Mouse (Mus musculus) myocyte (in vitro differentiated cells): ENCODE measurements around the gene Nell1. TPM values are rescaled to one million over a fixed set of nuclear protein-coding genes. Genes with fewer than 3 reads are reported as not detected.

Experiments used
- H3K27me3 ChIP-seq: one replicate; pipeline ENCODE4 v1.6.1; 2011; ENCODE audit not compliant: control insufficient read depth, insufficient read depth, insufficient read length
- H3K36me3 ChIP-seq: one replicate; pipeline ENCODE4 v1.6.1; 2011; ENCODE audit not compliant: control insufficient read depth, insufficient read depth
- H3K4me2 ChIP-seq: one replicate; pipeline ENCODE4 v1.6.1; 2011; ENCODE audit warnings: low read depth, control low read depth
- H3K4me3 ChIP-seq: one replicate; pipeline ENCODE4 v1.5.1; 2011; ENCODE audit warnings: mild to moderate bottlenecking, control low read depth, moderate library complexity
- H3K79me2 ChIP-seq: one replicate; pipeline ENCODE4 v1.6.1; 2011; ENCODE audit not compliant: control insufficient read depth, insufficient read depth
- H3ac ChIP-seq: one replicate; pipeline ENCODE4 v1.6.1; 2011; ENCODE audit not compliant: control insufficient read depth, insufficient read length
- CEBPB ChIP-seq: IDR thresholded peaks from 2 replicates; pipeline ENCODE4 v1.6.1; 2011; ENCODE audit warnings: mild to moderate bottlenecking, moderate library complexity; ENCODE audit not compliant: poor library complexity, insufficient read depth, severe bottlenecking
- E2F4 ChIP-seq: IDR thresholded peaks from one replicate; pipeline ENCODE4 v1.6.1; 2011; ENCODE audit warnings: mild to moderate bottlenecking, control low read depth, moderate library complexity; ENCODE audit not compliant: insufficient read depth
- MYOG ChIP-seq, 3 experiments: IDR thresholded peaks; one replicate each; pipeline ENCODE4 v1.6.1; 2011; ENCODE audit warnings: control low read depth in 2 of 3, low read depth in 2 of 3, mild to moderate bottlenecking in 2 of 3; ENCODE audit not compliant: insufficient read length in 2 of 3, control insufficient read depth in 1 of 3, insufficient read depth in 1 of 3
- POLR2A ChIP-seq: IDR thresholded peaks from one replicate; pipeline ENCODE4 v1.6.1; 2011; ENCODE audit warnings: low read depth, mild to moderate bottlenecking, control low read depth, moderate library complexity; ENCODE audit not compliant: insufficient read length
- POLR2AphosphoS2 ChIP-seq: IDR thresholded peaks from one replicate; pipeline ENCODE4 v1.6.1; 2011; ENCODE audit warnings: low read depth, control low read depth; ENCODE audit not compliant: insufficient read length
- REST ChIP-seq: IDR thresholded peaks from one replicate; pipeline ENCODE4 v1.6.1; 2011; ENCODE audit warnings: mild to moderate bottlenecking, control low read depth, moderate library complexity; ENCODE audit not compliant: insufficient read depth, insufficient read length
- SRF ChIP-seq: IDR thresholded peaks from one replicate; pipeline ENCODE4 v1.6.1; 2011; ENCODE audit warnings: low read depth; ENCODE audit not compliant: control insufficient read depth, insufficient read length
- TCF3 ChIP-seq: IDR thresholded peaks from one replicate; pipeline ENCODE4 v1.6.1; 2011; ENCODE audit warnings: low read depth, control low read depth; ENCODE audit not compliant: insufficient read length
- polyA plus RNA-seq: library from polyadenylated mRNA; unstranded; fragments of >200 nt; fragmentation: generic; extraction: Trizol; gene quantifications from one replicate; pipeline ENCODE4 v1.2.1, GENCODE M21; 2012; ENCODE audit warnings: missing spikeins

The Nell1 gene
- polyA plus RNA-seq, 1 experiment: not detected

DNA sequence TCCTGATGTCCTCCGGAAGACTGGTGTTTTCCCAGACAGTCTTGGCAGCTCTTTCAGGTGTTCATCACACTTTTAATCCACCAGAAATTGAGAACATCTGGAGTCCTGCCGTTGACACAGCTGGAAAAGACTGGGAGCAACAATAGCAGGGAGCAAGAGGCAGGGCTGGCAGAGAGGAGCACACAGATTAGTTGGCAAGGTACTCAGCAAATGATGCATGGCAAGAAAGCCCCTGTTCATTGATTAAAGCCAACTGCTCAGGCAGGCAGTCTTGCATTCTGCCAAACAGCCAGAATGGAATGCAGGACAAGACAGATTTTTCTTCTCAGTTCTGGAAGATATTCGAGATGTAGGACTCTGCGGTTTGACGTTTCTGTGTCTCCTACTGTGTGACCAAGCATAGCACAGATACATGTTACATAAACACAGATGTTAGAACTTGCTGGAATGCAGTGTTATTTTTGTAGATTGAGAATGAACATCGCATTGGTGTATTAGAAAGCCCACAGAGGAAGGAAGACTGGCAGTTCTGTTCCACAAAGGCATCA, 925.0 kb downstream of the Nell1 start:
- no peak overlapping the region for H3ac ChIP-seq
- TF ChIP-seq POLR2A (no peak), SRF (no peak), POLR2AphosphoS2 (no peak), CEBPB (no peak), E2F4 (no peak), REST (no peak), TCF3 (no peak), MYOG (IDR thresholded peaks at IDR 0.05; ENCODE audit: control insufficient read depth in 1 of 3, insufficient read depth in 1 of 3, insufficient read length in 2 of 3, low read depth in 2 of 3) (no peak)
- H3K4me3 ChIP-seq: no peak overlapping the region
- H3K4me2 ChIP-seq: no peak overlapping the region
- H3K27me3 ChIP-seq: no peaks in the 10 kb centered on the region
- no peaks in the 10 kb centered on the region for H3K79me2 ChIP-seq
- H3K36me3 ChIP-seq: no peaks in the 10 kb centered on the region

Other genes with a start within 250 kb of the Nell1 start
- 2.9 TPM for gene Htatip2, start 215.7 kb upstream of the Nell1 start, polyA plus RNA-seq
- gene Prmt3, start 196.5 kb upstream of the Nell1 start, polyA plus RNA-seq: 20.3 TPM
- gene Slc6a5, start 64.7 kb upstream of the Nell1 start, polyA plus RNA-seq: not detected